Mouse (Mus musculus): ENCODE measurements around the gene Idh1. TPM values are rescaled to one million over a fixed set of nuclear protein-coding genes. Genes with fewer than 3 reads are reported as not detected.

The Idh1 gene
- total and polyA plus RNA-seq, 3 experiments: 19.3 to 26.7 TPM; not detected in 1

DNA sequence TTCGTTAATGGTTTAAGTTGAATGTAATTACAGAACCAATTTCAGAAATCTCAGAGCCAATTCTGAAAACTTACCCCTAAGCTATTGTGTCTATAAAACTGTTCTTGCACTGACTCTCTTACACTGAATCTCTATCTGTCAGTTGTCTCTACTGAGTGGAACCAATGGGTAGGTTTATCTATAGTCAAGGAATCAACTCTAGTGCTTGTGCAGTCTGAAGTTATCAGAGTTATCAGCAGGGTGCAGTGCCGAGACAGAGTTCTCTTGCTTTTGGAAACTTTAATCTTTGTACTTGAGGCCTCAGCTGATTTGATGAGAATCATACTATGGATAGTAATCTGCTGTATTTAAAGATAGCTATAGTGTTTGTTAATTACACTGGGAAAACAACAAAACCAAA, 12.1 kb upstream of the Idh1 start:
- Histone ChIP-seq H3K9me3 (replicated peaks; ENCODE audit: insufficient read depth, low read length) (no peaks in the 10 kb centered on the region), H3K27ac (ENCODE audit: control insufficient read depth, low read depth, low read length) (no peak overlapping the region), H3K9ac (ENCODE audit: control insufficient read depth, low read depth, low read length, poor library complexity, severe bottlenecking) (no peak overlapping the region), H3K4me3 (ENCODE audit: control insufficient read depth in 1 of 2, insufficient read depth in 1 of 2, low read depth in 2 of 2, low read length in 2 of 2) (no peak overlapping the region), H3K79me2 (ENCODE audit: control insufficient read depth, insufficient read depth, low read length, poor library complexity) (no peaks in the 10 kb centered on the region), H3K4me1 (ENCODE audit: control insufficient read depth in 1 of 2, insufficient read depth in 2 of 2, low read length in 2 of 2) (no peaks in the 10 kb centered on the region; a peak in 1 of 4 replicates), H3K27me3 (ENCODE audit: control insufficient read depth in 1 of 2, insufficient read depth in 2 of 2, low read length in 2 of 2) (no peaks in the 10 kb centered on the region), H3K36me3 (ENCODE audit: control insufficient read depth in 1 of 2, insufficient read depth in 2 of 2, low read length in 2 of 2) (peaks cover 4 to 11% of the 10 kb centered on the region in 2 experiments)
- DNase-seq (ENCODE audit: low read depth, low spot score): peak; percentile 16
- TF ChIP-seq SIN3A (IDR thresholded peaks at IDR 0.05; ENCODE audit: low read length) (no peak), ZMIZ1 (IDR thresholded peaks at IDR 0.05; ENCODE audit: low read depth, low read length) (no peak), EP300 (IDR thresholded peaks at IDR 0.05; ENCODE audit: low read depth in 1 of 2, low read length in 2 of 2) (peak; percentile 8 to 9; a peak in 1 of 4 replicates), MAX (IDR thresholded peaks at IDR 0.05; ENCODE audit: low read length) (no peak), GATA1 (IDR thresholded peaks at IDR 0.05; ENCODE audit: low read depth, low read length) (peak; percentile 61), ZC3H11A (IDR thresholded peaks at IDR 0.05; ENCODE audit: low read depth, low read length) (no peak), JUND (IDR thresholded peaks at IDR 0.05; ENCODE audit: low read depth, low read length) (no peak), BHLHE40 (IDR thresholded peaks at IDR 0.05; ENCODE audit: borderline replicate concordance, low read depth, low read length) (no peak), GABPA (IDR thresholded peaks at IDR 0.05; ENCODE audit: low read depth, low read length) (no peak), TCF12 (IDR thresholded peaks at IDR 0.05; ENCODE audit: low read depth, low read length) (0 out of 2 replicates have a peak, but pooled peaks have one; percentile 40), NRF1 (IDR thresholded peaks at IDR 0.05; ENCODE audit: insufficient read depth, low read depth, low read length, poor library complexity, severe bottlenecking) (no peak)

DNA sequence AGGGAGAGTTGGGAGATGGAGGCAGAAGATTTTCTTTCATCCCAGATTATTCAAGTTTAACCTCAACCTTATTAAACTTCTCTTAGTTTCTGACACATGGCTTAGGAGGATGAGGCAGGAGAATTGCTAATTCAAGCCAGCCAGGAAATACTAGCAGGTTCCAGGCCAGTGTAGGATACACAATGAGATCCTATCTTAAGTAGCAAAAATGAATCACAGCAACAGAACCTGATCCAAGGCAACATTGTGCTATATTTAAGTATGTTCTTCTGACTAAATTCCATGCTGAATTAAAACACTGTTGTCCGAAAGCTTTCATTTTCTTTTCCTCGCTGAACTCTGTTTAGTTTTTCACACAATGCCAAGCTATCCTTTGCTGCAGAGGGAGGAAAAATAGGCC, 6.9 kb upstream of the Idh1 start:
- no peak overlapping the region for H3K9ac ChIP-seq (ENCODE audit: control insufficient read depth, low read depth, low read length, poor library complexity, severe bottlenecking)
- no peak overlapping the region for H3K27ac ChIP-seq (ENCODE audit: control insufficient read depth, low read depth, low read length)
- DNase-seq (ENCODE audit: low read depth, low spot score): no peak
- H3K27me3 ChIP-seq (ENCODE audit: control insufficient read depth in 1 of 2, insufficient read depth in 2 of 2, low read length in 2 of 2): no peaks in the 10 kb centered on the region
- H3K4me3 ChIP-seq (ENCODE audit: control insufficient read depth in 1 of 2, insufficient read depth in 1 of 2, low read depth in 2 of 2, low read length in 2 of 2): no peak overlapping the region
- H3K4me1 ChIP-seq (ENCODE audit: control insufficient read depth in 1 of 2, insufficient read depth in 2 of 2, low read length in 2 of 2): peaks cover 0 to 3% of the 10 kb centered on the region in 2 experiments; a peak in 1 of 4 replicates
- peaks cover 6 to 17% of the 10 kb centered on the region in 2 experiments for H3K36me3 ChIP-seq (ENCODE audit: control insufficient read depth in 1 of 2, insufficient read depth in 2 of 2, low read length in 2 of 2)
- peaks cover 7% of the 10 kb centered on the region for H3K79me2 ChIP-seq (ENCODE audit: control insufficient read depth, insufficient read depth, low read length, poor library complexity)
- no peaks in the 10 kb centered on the region for H3K9me3 ChIP-seq (replicated peaks; ENCODE audit: insufficient read depth, low read length)
- TF ChIP-seq BHLHE40 (IDR thresholded peaks at IDR 0.05; ENCODE audit: borderline replicate concordance, low read depth, low read length): no peak
- TF ChIP-seq GABPA (IDR thresholded peaks at IDR 0.05; ENCODE audit: low read depth, low read length): no peak

DNA sequence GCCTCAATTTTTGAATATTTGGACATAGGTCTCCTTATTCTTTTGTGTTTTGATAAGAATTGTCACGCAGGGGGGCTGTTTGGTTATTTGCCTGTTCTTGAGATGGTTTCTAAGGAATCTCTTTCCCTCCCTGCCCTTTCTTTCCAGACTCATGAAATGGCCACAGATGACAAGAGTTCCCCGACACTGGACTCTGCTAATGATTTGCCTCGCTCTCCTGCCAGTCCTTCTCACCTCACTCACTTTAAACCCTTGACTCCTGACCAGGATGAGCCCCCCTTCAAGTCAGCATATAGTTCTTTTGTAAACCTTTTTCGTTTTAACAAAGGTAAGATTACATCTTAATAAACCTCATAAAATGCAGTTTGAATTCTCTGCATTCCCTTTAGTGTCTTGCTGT, 3.9 kb upstream of the Idh1 start:
- TF ChIP-seq POLR2AphosphoS2 (IDR thresholded peaks at IDR 0.05; ENCODE audit: low read length) (no peak), POLR2AphosphoS5 (IDR thresholded peaks at IDR 0.05; ENCODE audit: borderline replicate concordance, low read depth, low read length) (no peak)
- peaks cover 9 to 11% of the 10 kb centered on the region in 2 experiments; a peak in 3 of 4 replicates for H3K36me3 ChIP-seq (ENCODE audit: control insufficient read depth in 1 of 2, insufficient read depth in 2 of 2, low read length in 2 of 2)
- H3K4me1 ChIP-seq (ENCODE audit: control insufficient read depth in 1 of 2, insufficient read depth in 2 of 2, low read length in 2 of 2): 0 out of 4 replicates have a peak, but pooled peaks cover 0 to 3% of the 10 kb centered on the region in 2 experiments
- no peak overlapping the region for H3K4me3 ChIP-seq (ENCODE audit: control insufficient read depth in 1 of 2, insufficient read depth in 1 of 2, low read depth in 2 of 2, low read length in 2 of 2)
- peaks cover 17% of the 10 kb centered on the region for H3K79me2 ChIP-seq (ENCODE audit: control insufficient read depth, insufficient read depth, low read length, poor library complexity)
- no peak overlapping the region for H3K9ac ChIP-seq (ENCODE audit: control insufficient read depth, low read depth, low read length, poor library complexity, severe bottlenecking)
- H3K9me3 ChIP-seq (replicated peaks; ENCODE audit: insufficient read depth, low read length): no peaks in the 10 kb centered on the region
- no peaks in the 10 kb centered on the region for H3K27me3 ChIP-seq (ENCODE audit: control insufficient read depth in 1 of 2, insufficient read depth in 2 of 2, low read length in 2 of 2)
- DNase-seq (ENCODE audit: low read depth, low spot score): no peak
- no peak overlapping the region for H3K27ac ChIP-seq (ENCODE audit: control insufficient read depth, low read depth, low read length)
